Mouse (Mus musculus) forebrain, embryonic 10.5 days (tissue): ENCODE data around the gene Aplp2. TPM values are rescaled to one million over a fixed set of nuclear protein-coding genes. Genes with fewer than 3 reads are reported as not detected.

Experiments
- DNase-seq: peaks from one replicate; pipeline ENCODE4 v3.0.0-alpha.2; 2017; ENCODE audit warnings: low spot score; ENCODE audit errors: extremely low spot score
- H3K27ac ChIP-seq: fragments of 300-500 bp; sonication (generic); 2 replicates; pipeline ENCODE4 v1.5.1; 2016; ENCODE audit warnings: mild to moderate bottlenecking
- H3K27me3 ChIP-seq: fragments of 300-500 bp; sonication (generic); 2 replicates; pipeline ENCODE4 v1.6.1; 2016; ENCODE audit warnings: mild to moderate bottlenecking; ENCODE audit not compliant: poor library complexity, severe bottlenecking
- H3K36me3 ChIP-seq: fragments of 300-500 bp; sonication (generic); replicated peaks from 2 replicates; pipeline ENCODE4 v1.6.1; 2016; ENCODE audit warnings: mild to moderate bottlenecking, moderate library complexity
- H3K4me1 ChIP-seq: fragments of 300-500 bp; sonication (generic); 2 replicates; pipeline ENCODE4 v1.6.1; 2016
- H3K4me3 ChIP-seq: fragments of 300-500 bp; sonication (generic); 2 replicates; pipeline ENCODE4 v1.5.1; 2016; ENCODE audit warnings: mild to moderate bottlenecking, moderate library complexity
- H3K9me3 ChIP-seq: fragments of 300-500 bp; sonication (generic); 2 replicates; pipeline ENCODE4 v1.6.1; 2016; ENCODE audit warnings: mild to moderate bottlenecking, moderate library complexity
- WGBS: fragments of 180-500 bp; shearing (Covaris S2); methylation state at CpG from one replicate; pipeline ENCODE4 v1.1.7; 2016; 5-methylcytosine and 5-hydroxymethylcytosine counted together
- polyA plus RNA-seq: library from polyadenylated mRNA; unstranded; fragments of >200 nt; fragmentation: Nextera tagmentation; extraction: Ambion mirVana; gene quantifications from 2 replicates; pipeline ENCODE4 v1.2.1, GENCODE M21; 2016

The Aplp2 gene
- polyA plus RNA-seq, 1 experiment from 2014 or later, result 206 TPM

DNA sequence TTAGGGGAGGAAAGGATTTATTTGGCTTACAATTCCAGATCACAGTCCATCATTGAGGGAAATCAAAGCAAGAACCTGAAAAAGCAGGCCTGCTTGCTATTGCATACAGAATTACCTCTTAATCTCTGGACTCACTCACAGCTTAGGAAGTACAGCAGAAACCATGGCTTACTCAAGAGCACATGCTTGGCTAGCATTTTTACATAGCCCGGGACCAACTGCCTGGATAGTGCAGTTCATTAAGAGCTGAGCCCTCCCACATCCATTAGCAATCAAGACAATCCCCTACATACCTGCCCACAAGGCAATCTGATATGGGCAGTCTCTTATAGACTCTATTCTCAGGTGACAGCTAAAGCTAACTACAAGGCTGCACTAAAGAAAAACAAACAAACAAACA is 16.0 kb downstream of the Aplp2 start:
- Histone ChIP-seq H3K4me1 (peaks cover 5% of the 10 kb centered on the region; the same call in 1 of the 2 replicates), H3K27ac (no peak overlapping the region), H3K4me3 (no peak overlapping the region), H3K27me3 (no peaks in the 10 kb centered on the region), H3K9me3 (0 out of 2 replicates have a peak, but pooled peaks cover 5% of the 10 kb centered on the region), H3K36me3 (peaks cover 20% of the 10 kb centered on the region)
- DNase-seq, result no peak
- 93% methylated on average over 1 of the region's 1 CpGs for WGBS

DNA sequence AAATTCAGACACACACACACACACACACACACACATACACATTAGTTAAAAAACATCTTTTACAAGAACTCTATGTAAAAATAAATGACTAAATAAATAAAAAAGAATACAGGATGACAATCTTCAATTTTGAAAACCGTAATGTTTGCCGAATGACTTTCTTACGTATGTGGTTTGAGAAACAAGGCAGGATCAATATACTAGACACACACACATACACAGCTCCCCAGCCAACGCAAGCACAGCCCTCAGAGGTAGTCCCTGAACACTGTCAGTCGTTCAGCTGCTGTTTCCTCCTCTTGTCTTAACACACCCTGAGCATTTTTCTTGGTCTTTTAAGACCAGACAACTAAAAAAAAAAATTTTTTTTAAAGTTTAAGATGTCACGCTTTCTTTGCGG is 19.2 kb downstream of the Aplp2 start:
- H3K36me3 ChIP-seq, result peaks cover 18% of the 10 kb centered on the region
- no peak overlapping the region for H3K27ac ChIP-seq
- H3K4me1 ChIP-seq, result peaks cover 8% of the 10 kb centered on the region; the same call in 1 of the 2 replicates
- H3K9me3 ChIP-seq, result 0 out of 2 replicates have a peak, but pooled peaks cover 5% of the 10 kb centered on the region
- no peaks in the 10 kb centered on the region for H3K27me3 ChIP-seq
- no peak overlapping the region for H3K4me3 ChIP-seq
- 94% methylated on average over 7 of the region's 7 CpGs for WGBS
- no peak for DNase-seq

DNA sequence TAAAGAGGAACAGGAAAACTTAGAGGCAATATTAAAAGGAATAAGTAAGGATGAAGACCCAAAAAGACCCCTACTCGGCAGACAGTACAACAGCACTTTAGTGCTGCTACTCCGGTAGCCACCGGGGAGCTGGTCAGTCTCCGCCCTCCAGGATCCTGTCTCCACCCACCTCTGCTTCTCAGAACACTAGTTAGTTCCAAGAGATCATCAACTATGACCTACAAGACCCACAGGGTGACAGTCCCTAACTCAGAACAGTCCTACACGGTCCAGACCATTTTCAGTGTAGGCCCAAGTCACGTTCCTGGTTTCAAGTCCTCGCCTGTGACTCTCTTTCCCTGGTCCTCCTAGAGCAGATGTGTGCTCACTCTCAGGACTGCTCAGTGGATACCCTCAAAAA is 20.1 kb downstream of the Aplp2 start:
- H3K36me3 ChIP-seq, result peaks cover 18% of the 10 kb centered on the region
- no peak overlapping the region for H3K27ac ChIP-seq
- DNase-seq, result no peak
- WGBS, result 65% methylated on average over 7 of the region's 7 CpGs
- peaks cover 8% of the 10 kb centered on the region; the same call in 1 of the 2 replicates for H3K4me1 ChIP-seq
- H3K4me3 ChIP-seq, result no peak overlapping the region
- H3K27me3 ChIP-seq, result no peaks in the 10 kb centered on the region
- 0 out of 2 replicates have a peak, but pooled peaks cover 5% of the 10 kb centered on the region for H3K9me3 ChIP-seq

DNA sequence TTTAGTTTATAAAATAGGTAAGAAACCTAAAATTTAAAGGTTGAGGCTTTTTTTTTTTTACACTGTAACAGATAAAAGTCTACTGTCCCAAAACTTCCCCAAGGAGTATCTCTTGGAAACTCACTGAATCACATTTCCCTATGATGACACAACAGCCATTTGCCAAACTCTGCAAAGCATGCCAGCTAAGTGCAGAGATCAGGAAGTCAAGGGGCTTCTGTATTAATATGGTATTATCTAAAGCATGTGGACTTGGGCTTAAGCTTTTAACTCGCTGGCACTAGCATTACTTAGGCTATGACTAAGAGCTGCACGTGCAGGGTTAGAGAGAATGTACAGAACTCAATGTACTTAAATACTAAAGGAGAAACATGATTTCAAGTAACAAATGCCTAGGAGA is 22.4 kb downstream of the Aplp2 start:
- DNase-seq, result no peak
- Histone ChIP-seq H3K27ac (no peak overlapping the region), H3K9me3 (0 out of 2 replicates have a peak, but pooled peaks cover 5% of the 10 kb centered on the region), H3K36me3 (peaks cover 16% of the 10 kb centered on the region), H3K4me3 (no peak overlapping the region), H3K4me1 (peaks cover 8% of the 10 kb centered on the region; the same call in 1 of the 2 replicates), H3K27me3 (no peaks in the 10 kb centered on the region)
- 84% methylated on average over 2 of the region's 2 CpGs for whole genome bisulfite sequencing

DNA sequence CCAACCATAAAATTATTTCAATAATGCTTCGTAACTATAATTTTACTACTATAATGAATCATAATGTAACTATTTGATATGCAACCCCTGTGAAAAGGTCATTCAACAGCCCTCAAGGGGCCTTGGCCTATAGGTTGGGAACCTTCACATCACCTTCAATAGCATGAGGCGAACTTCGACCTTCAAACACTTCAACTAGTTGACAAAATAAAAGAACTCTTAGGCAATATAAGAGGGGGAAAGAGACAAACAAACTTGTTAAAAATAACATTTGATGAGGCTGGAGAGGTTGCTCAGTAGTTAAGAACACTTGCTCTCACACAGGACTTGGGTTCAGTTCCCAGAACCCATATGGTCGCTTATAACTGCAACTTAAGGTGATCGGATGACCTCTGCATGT is 27.2 kb downstream of the Aplp2 start:
- no peak for DNase-seq
- Histone ChIP-seq H3K4me1 (peaks cover 10% of the 10 kb centered on the region), H3K36me3 (peaks cover 3% of the 10 kb centered on the region; the same call in 1 of the 2 replicates), H3K9me3 (no peaks in the 10 kb centered on the region), H3K4me3 (no peak overlapping the region), H3K27me3 (no peaks in the 10 kb centered on the region), H3K27ac (no peak overlapping the region)
- WGBS, result 96% methylated on average over 5 of the region's 5 CpGs

DNA sequence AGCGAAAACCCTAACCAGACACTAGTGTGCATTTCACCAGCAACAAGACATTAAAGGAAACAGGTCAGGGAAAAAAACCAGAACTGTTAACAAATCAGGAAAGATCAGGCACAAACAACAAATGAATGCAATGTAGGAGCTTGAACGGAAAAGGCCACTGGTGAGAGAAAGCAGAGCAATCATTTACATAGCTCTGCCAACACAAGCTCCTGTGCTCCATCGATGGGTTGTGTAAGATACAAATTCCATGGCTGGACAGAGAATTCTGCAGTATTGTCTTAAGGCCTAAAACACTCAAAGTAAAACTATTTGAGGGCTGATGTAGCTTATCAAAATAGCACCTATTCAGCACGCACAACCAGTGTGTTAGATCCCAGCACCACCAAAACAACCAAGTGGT is 28.6 kb downstream of the Aplp2 start:
- DNase-seq, result no peak
- Histone ChIP-seq H3K27me3 (no peaks in the 10 kb centered on the region), H3K9me3 (no peaks in the 10 kb centered on the region), H3K36me3 (peaks cover 6% of the 10 kb centered on the region; the same call in 1 of the 2 replicates), H3K4me3 (no peak overlapping the region), H3K4me1 (peaks cover 10% of the 10 kb centered on the region), H3K27ac (no peak overlapping the region)
- WGBS, result 94% methylated on average over 4 of the region's 4 CpGs

DNA sequence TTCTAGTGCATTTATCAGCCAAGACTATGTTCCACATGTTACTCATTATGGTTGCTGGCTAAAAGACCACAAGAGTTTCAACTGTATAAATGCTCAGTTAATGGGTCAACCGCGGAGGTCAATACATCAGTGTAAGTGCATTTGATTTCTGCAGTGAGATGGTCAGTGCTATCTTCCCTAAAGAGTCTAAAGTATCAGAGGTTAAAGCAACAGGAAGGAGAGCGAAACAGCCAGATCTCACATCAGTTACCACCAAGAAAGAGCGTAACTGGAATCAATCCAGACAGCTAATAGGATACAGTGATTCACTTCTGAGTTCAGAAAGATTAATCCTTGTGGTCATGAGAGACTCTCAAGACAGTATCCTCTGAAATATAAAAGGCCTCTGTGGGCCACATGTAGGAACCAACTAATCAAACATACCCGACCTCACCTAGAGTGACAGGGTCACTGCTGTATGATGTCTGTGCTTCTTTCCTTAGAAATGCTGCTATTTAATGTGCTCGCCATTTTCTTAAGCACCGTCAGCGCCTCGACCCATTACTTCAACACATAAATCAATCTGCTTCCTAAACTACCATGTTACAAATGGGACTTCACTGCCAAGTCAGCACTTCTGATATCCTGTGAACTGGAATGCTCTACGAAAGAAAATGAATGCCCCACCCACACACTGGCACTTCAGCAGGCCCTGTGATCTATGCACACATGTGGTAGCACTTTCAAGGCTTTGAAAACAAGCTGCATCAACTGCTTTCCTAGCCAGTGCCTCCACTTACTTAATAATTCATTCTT is 30.1 kb downstream of the Aplp2 start:
- Histone ChIP-seq H3K4me3 (no peak overlapping the region), H3K4me1 (peaks cover 7% of the 10 kb centered on the region), H3K27me3 (no peaks in the 10 kb centered on the region), H3K36me3 (peaks cover 21% of the 10 kb centered on the region), H3K27ac (no peak overlapping the region), H3K9me3 (no peaks in the 10 kb centered on the region)
- no peak for DNase-seq
- WGBS, result 77% methylated on average over 10 of the region's 10 CpGs

DNA sequence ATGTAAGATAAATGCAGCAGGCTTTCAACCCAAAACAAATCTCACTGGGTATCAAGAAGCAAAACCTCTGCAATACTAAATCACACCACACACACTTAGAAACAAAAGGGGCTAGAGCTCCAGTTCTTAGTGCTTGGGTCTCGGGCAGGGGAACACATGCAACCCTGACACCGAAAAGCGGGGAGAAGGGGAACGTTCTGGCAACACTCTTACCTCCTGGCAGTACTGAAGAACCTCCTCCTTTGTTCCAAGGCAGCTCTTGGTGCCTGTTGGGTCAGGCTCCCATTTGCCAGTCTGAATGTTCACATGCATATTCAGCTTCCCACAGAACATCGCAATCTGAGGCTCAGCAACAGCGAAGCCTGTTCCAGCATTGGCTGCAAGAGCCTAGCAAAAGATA is 33.9 kb downstream of the Aplp2 start:
- peaks cover 7% of the 10 kb centered on the region for H3K4me1 ChIP-seq
- H3K4me3 ChIP-seq, result no peak overlapping the region
- no peak for DNase-seq
- 91% methylated on average over 6 of the region's 6 CpGs for WGBS
- H3K27me3 ChIP-seq, result no peaks in the 10 kb centered on the region
- H3K9me3 ChIP-seq, result no peaks in the 10 kb centered on the region
- H3K36me3 ChIP-seq, result peaks cover 48% of the 10 kb centered on the region
- no peak overlapping the region for H3K27ac ChIP-seq

DNA sequence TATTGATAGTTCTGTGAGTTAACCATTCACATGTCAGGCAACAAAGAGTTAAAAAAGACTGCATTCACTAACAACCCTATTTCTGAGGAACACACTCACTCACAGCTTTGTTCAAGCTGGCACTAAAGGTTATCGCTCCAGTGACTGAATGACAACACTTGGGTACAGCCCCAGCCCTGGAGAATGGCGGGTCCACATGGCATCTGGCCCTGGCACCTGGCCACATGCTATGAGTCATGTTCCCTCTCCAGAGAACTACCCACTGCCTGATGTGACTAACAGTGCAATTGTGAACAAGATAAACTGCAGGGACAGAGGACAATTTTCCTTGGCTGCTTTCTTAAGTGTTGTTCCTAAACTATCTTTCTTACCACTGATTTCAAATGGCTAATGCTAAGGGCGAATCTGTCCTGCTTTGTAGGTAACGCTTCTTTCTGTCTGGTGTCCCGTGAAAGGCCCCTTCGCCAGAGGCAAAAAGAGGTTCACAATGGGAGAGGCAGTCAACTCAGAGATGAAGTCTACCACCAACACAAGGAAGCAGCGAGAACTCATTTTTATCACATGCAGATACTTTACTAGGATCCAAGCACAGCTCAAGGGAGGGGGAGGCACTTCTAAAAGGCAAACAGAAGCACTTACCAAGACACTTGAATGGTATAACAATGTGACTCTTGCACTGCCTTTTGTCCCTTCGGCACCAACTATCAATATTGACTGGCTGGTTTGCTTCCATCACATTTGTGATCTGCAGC is 35.1 kb downstream of the Aplp2 start:
- WGBS, result 94% methylated on average over 8 of the region's 8 CpGs
- Histone ChIP-seq H3K4me1 (peaks cover 3% of the 10 kb centered on the region; the same call in 1 of the 2 replicates), H3K27ac (no peak overlapping the region), H3K27me3 (no peaks in the 10 kb centered on the region), H3K36me3 (peaks cover 58% of the 10 kb centered on the region), H3K9me3 (no peaks in the 10 kb centered on the region), H3K4me3 (no peak overlapping the region)
- no peak for DNase-seq

DNA sequence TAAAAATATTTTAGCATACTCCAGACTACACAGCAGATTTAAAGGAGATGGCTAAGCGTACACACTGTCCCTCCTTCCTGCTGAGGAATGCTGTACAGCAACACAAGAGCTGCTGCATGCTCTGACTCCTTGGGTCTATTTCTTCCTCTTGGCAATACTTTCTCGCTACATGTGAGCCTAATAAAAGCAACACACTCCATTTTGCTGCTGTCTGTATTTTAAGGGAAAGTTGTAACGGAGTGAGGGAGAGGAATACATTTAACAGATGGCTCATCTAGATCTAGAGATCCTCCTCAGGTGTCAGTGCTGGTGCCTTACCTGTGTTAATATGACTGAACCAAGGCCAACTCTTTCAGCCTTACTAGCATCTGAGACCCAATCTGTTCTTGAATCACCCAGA is 35.6 kb downstream of the Aplp2 start:
- 0 out of 2 replicates have a peak, but pooled peaks cover 3% of the 10 kb centered on the region for H3K4me1 ChIP-seq
- H3K36me3 ChIP-seq, result peaks cover 64% of the 10 kb centered on the region
- no peak overlapping the region for H3K27ac ChIP-seq
- H3K4me3 ChIP-seq, result no peak overlapping the region
- no peaks in the 10 kb centered on the region for H3K9me3 ChIP-seq
- WGBS, result 97% methylated on average over 3 of the region's 3 CpGs
- DNase-seq, result no peak
- H3K27me3 ChIP-seq, result no peaks in the 10 kb centered on the region

DNA sequence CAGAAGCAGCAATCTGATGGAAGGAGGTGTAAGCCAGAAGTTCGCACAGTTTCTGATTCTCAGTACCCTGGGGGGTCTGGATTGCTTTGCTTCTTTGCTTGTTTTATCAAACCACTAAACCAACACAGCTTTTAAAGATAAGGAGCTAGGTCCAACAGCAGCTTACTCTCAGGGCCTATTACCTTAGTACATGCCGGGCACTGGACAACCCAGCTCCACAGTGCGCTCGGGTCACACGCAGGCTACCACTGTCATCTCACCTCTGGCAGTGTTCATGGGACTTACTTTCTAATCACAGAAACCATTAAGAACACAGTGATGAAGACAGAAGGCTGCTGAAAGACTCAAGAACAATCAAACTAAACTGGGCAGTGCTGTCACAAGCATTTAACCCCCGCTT is 36.3 kb downstream of the Aplp2 start:
- no peaks in the 10 kb centered on the region for H3K9me3 ChIP-seq
- no peak overlapping the region for H3K4me3 ChIP-seq
- no peak overlapping the region for H3K27ac ChIP-seq
- H3K27me3 ChIP-seq, result no peaks in the 10 kb centered on the region
- H3K4me1 ChIP-seq, result 0 out of 2 replicates have a peak, but pooled peaks cover 3% of the 10 kb centered on the region
- H3K36me3 ChIP-seq, result peaks cover 67% of the 10 kb centered on the region
- WGBS, result 94% methylated on average over 6 of the region's 6 CpGs
- DNase-seq, result no peak

DNA sequence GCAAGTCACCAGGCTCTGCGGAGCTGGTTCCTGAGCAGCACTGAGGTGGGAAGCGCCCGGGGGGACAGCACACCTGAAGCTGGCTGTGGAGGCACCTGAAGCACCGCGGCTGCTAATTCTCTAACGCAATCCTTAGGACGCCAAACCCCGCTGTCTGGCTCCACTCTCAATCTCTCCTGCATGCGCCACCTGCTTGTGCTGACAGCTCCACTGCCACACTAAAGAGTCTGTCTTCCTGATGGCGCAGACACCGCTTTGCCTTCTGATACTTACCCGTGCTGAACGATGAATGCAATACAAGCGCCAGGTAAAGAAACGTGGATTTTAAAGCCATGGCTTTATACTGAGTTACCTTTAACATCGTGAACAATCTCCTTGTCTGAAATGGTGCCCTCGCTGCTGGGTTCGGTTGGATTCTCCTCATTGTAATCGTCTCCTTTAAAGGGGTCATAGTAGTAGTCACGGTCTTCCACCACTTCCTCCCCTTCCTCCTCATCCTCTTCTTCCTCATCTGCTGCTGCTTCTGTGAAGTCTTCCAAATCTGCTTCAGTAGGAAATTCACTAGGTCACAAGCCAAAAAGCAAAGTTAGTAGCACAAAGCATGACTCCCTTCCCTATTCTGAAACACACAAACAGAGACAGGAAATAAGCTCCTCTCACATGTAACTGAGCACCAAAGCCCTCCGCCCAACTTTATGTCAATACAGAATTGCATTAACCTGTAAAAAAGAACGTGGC is 43.1 kb downstream of the Aplp2 start:
- Histone ChIP-seq H3K36me3 (peaks cover 89% of the 10 kb centered on the region), H3K27ac (no peak overlapping the region)
- DNase-seq, result no peak

More for the DNA sequence above, 43.1 kb downstream of the Aplp2 start:
- WGBS, result 94% methylated on average over 22 of the region's 22 CpGs
- Histone ChIP-seq H3K9me3 (no peaks in the 10 kb centered on the region), H3K27me3 (no peaks in the 10 kb centered on the region), H3K4me3 (no peak overlapping the region), H3K4me1 (0 out of 2 replicates have a peak, but pooled peaks cover 3% of the 10 kb centered on the region)
